Mouse (Mus musculus): ENCODE data around the gene Nipal3.

The Nipal3 gene

DNA sequence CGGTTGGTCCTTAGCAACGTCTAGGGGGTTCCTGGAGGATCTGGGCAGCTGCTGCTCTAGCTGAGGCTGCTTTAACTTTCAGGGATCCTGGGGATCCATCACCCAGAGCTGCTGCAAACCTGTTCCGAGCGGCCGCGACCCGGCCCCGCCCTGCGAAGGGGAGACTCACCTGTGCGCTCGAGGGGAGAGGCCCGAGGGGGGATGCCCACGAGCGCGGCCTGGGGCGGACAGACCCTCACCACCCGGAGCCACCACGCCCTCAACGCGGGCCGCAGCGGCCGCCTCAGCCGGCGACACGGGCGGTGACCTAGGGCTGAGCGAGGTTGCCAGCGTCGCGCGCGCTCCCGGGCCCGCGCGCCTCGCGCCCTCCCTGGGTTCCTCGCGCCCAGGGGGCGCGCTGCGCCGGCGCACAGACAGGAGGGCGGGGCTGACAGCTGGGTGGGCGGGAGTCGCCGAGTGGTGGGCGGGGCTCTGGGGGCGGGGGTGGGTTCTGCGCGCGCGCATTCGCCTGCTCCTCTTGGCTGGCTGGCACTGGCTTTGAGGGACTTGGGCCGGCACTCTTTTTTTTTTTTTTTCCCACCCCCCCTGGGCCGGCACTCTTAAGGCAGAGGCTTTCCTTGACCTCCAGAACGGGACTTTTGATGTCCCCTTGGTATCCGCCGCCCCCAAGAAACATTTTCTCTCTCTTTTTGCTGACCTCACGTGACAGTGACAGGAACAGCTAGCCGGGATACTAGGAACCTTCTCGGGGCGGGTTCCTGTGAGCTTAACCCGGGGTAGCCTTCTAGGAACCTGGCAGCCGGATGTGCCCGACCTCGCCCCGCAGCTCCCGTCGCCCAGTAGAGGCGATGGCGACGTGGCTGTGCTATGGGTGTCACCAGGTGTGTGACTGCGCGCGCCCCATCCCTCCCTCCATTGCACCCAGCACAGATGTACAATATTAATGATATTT lies 61.1 kb downstream of the Nipal3 start, which contains the start of gene Rcan3:
Gene Rcan3 (minus strand): TSS at position 411 of the 952 bp plus-strand sequence.
- DNase-seq (ENCODE audit: low read depth): peak; percentile 79

DNA sequence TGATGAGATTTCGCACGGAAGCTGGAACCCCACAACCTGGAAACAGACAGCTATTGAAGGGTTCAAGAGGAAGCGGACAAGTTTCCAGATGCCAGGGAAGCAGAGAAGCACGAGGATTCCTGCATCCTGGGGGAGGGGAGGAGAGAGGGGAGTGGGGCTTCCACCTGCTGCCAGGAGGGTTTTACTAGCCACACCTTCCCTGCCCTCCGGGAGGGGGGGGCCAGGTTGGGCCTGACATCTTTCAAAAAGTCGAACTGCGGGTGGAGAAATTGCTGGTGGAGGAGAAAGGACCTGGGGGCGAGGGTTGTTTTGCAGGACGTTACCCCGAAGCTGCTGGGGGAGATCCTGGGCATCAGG lies 61.8 kb downstream of the Nipal3 start:
- DNase-seq (ENCODE audit: low read depth): no peak

DNA sequence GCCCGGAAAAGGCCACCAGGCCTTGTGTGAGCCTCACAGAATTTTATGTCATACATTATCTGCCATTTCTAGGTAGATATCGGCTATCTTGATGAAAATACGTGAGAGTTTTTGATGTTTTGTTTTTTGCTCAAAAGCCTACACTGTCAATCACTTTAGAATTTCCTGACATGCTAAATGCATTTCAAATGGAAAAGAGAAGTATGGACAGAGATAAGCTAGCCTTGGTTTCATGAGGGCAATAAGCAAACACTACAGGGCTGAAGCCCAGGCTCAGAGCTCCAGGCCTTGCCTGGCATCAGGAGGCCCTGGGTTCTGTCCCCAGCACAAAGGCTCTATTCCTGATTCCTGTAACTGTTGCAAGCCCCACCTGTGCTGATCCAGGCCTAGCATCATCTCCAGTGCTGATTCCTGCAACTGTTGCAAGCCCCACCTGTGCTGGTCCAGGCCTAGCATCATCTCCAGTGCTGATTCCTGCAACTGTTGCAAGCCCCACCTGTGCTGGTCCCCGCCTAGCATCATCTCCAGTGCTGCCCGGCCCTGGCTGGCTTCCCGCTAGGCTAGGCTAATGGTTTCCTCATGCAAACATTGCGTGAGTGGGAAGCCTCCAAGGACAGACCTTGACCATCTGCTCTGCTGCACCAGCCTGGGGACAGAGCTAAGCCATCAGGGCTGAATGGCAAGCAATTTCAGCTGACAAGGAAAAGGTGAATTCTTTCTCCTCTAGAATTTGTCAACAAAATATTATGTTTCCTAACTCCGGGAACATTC lies 64.7 kb downstream of the Nipal3 start:
- DNase-seq (ENCODE audit: low read depth): no peak

DNA sequence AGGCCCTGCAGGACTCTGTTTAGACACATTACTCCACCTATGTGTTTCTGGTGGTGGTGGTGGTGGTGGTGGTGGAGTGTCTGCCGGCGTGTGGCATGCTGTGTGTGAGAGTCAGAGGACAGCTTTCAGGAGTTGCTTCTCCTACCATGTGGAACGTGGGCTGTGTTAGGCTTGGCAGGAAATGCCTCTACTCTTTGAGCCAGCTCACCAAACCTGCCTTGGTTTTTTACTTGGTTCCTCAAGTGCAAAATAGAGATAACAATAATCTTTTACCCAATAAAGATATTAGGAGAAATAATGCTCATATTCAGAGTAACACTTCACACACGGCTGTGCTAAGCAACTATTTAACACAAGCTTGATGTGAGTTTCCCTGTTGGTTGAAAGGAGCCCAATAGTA lies 65.5 kb downstream of the Nipal3 start:
- DNase-seq (ENCODE audit: low read depth): no peak

DNA sequence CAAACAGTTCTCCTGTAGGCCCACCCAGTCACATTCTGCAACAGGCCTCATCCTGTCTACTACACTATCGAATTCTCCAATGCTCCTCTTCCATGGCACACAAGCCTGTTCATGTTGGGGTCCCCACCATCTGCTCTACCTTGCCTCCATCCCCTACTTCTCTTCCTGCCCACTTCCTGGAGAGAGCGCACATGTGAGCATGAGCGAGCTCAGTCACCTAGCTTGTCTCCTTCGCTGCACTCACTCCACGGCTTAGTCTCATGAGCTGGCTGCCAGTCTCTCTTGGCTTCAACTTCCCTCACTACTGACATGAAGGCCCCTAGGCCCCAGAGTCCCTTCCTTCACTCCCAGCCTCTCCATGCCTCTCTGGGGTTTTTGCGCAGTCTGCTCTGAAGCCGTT lies 68.3 kb downstream of the Nipal3 start:
- DNase-seq (ENCODE audit: low read depth): no peak

DNA sequence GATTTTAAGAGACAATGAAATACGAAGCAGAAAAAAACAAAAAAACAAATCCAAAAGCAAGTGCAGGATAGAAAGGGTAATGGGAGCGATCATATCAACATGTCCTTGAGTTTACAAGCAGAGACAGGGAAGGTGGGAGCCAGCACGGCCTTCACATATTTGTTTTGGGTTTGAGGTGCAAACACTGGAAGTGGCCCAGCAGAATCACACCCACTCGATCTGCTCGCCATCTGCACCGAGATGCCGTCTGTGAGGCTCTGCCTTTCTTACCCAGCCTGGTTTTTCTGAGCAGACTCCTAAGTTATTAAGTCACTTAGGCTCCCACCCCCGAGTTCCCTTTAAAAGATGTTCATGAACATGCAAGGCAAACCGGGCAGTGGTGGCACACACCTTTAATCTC lies 69.2 kb downstream of the Nipal3 start:
- no peak for DNase-seq (ENCODE audit: low read depth)

DNA sequence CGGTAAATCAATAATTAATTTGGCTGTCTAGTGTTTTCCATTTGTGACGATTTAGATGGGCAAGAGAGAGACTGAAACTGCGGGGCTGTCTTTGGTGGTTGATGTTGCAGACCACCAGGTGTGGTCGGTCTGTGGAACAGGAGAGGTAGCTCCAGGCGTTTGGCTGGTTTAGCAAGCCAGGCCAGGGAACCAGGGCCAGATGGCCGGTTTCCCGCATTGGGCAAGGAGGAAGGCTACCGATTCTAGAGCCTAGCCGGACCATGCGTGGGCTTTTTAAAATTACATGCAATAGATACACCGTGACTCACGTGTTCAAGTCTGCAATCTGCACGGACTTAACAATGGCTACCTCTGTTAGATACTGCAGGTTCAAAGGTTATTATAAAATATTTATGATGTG lies 73.9 kb downstream of the Nipal3 start:
- DNase-seq (ENCODE audit: low read depth): no peak

DNA sequence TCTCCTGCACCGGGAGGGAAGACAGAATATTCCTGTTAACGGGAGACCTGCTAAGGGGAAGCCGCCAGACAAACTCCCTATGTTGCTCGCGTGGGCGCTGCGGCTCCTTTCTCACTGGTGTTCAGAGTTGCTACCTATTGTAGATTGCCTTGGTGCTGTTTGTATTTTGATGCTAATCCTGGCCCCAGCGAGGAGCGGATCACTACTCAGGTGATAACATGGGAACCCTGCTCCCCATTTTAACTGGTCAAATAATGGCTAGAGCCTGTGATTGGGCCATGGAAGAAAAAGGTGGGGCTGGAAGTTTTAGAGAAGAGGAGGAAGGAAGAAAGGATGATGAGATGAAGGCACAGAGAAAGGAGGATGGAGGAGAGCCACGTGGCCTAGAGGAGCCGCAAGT lies 74.4 kb downstream of the Nipal3 start:
- no peak for DNase-seq (ENCODE audit: low read depth)

DNA sequence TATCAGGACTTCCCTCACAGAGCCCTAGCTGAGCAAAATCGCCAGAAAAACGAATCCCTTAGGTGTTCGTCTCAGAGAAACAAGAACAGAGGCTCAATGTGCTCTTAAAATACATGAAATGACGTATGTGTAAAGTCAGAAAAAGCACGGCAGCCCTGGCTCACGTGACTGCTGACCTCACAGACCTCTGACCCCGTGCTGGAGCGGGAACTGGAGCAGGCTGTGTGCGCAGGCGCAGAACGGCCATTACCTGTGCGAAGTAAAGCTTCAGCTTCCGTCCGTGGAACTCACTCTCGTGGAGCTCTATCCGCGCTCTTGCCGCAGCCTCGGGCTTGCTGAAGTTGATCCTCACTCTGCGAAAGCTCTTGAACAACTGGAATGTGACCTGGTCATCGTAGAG lies 74.8 kb downstream of the Nipal3 start:
- no peak for DNase-seq (ENCODE audit: low read depth)

DNA sequence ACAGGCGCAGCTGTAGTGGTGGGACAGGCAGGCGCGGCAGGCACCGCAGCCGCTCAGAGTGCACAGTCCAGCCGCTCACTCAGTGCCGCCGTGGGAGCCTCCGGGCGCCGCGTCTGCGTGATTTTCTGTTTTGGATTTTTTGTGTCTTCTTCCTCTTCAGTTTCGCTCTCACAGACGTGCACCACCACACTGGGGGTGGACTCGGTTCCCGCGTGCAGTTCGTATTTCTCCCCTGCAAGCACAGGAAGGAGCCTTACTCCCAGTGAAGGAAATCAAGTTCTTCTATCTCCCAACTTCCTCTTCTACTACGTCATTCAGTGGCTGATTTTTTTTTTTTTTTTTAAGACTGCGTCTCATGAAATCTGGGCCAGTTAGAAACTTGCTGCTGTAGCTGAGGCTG lies 78.5 kb downstream of the Nipal3 start:
- DNase-seq (ENCODE audit: low read depth): no peak

DNA sequence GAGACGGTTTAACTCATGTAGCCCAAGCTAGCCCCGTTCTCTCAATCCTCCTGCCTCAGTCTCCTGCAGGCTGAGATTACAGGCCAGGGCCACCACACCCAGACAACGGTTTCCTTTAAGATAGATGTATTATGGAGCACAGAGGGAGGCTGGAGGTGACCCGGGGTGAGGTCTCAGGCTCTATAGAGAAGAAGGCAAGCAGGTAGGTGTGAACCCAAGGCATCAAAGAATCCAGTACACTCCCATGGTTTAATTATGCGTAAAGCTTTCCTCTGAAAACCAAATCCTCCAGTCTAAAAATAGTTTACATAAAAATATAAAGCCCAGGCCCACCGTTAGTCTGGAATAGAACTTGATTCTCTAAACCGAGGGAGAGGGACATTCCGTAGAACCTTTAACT lies 81.3 kb downstream of the Nipal3 start:
- DNase-seq (ENCODE audit: low read depth): no peak

DNA sequence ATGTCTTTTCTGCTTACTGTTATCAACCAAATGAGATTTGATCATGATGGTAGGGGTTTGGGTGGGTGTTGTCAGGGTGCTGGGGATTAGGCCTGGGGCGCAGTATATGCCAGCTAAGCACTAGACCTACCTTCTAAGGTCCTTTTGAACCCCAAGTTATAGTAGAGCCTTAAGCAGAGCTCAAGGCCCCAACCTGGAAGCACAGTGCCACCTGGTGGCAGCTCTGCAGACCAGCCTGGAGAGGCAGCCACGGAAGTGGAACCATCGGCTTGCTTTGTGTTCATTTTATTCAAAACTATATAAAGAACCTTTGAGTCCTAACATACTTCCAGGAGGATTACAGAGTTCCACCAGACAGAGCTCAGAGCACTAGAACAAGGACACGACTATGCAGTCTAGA lies 83.2 kb downstream of the Nipal3 start:
- peak; percentile 63 for DNase-seq (ENCODE audit: low read depth)

DNA sequence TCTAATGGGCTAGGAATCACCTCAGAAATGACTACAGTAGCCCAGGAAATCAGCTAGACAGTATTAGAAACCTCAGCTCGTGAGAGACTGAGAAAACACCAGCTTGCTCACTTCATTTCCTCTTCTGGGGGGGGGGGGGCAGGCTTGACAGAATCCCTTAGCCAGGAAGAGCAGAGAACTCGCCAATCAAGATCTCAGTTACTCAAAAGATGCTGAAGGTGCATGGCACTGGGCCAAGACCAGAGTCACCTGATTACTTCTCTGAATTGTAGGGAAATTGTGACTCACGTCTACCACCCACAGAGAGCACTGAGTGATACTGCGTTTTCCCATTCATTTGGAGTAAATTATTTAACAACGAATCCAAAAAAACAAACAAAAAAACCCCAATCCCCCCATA lies 88.7 kb downstream of the Nipal3 start:
- DNase-seq (ENCODE audit: low read depth): no peak

DNA sequence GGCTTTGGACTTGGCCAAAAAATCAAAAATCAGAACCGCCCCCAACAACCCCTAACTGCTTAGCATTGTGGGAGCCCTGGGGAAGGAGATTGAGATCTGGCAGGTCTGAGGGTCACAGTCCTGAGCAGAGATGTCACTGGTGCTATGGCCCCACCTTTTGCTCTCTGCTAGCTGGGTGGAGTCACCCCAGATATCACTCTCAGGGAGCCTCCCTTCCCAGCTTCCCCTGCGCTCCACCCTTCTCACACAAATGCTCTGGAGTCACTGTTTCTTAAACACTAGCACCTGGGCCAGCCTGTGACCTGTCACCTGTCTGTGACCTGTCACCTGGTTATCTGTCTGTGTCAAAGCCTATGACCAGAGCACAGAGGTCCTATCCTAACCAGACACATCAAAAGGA lies 89.9 kb downstream of the Nipal3 start:
- DNase-seq (ENCODE audit: low read depth): peak; percentile 54

DNA sequence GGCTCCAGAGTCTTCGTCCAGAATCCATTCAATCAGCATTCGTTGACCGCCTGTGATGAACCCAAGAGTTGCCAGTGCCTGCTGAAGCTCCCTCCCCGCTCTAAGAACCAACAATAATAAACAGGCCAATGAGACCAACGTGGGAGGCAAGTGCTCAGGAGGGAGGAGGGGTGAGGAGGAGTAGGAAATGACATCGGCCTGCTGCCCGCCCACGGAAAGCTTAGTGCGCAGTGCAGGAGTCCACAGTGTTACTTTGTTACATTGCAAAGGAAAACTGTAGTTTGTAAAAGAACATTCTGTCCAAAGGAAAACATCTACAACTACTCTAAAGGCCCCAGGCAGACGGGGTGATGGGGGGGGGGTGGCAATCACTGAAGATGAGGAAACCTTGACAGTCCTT lies 90.8 kb downstream of the Nipal3 start:
- no peak for DNase-seq (ENCODE audit: low read depth)

DNA sequence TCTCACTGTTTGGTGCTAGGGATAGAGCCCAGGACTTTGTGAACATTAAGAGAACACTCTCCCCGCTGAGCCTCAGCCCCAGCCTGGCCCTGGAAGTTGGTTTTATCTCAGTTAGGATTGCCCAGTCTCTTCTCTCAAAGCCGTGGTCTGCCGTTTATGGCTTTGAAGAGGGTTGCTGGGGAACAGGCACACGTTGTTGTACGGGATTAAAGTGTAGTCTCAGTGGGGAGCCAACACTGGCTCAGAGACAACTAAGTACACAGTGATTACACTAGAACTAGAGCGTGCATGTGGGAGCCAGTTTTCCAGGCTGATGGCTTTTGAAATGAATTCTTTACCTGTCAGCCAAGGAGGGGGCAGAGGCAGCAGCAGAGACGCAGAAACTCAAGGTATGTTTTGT lies 93.0 kb downstream of the Nipal3 start:
- no peak for DNase-seq (ENCODE audit: low read depth)

DNA sequence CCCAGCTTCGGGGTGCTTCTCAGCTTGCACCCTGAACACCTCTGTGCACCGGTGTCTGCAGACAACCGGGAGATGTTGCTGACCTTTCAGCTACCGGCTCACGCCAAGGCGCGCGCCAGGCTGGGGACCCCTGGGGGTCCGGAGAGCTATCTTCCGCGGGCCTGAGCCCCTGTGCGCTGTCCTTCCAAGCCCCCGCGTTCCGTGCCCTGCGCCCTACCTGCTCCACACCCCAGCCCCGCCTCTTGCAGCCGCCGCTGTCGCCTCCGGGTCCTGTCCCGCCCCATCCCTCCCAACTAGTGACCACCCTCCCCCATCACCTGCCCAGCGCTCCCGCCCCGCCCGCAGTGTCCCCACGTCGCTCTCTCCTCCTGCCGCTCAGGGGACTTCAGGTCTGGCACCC lies 96.8 kb downstream of the Nipal3 start, which contains the start of gene Ncmap:
Gene Ncmap (minus strand): TSS at position 237 of the 400 bp plus-strand sequence.
- DNase-seq (ENCODE audit: low read depth): no peak

DNA sequence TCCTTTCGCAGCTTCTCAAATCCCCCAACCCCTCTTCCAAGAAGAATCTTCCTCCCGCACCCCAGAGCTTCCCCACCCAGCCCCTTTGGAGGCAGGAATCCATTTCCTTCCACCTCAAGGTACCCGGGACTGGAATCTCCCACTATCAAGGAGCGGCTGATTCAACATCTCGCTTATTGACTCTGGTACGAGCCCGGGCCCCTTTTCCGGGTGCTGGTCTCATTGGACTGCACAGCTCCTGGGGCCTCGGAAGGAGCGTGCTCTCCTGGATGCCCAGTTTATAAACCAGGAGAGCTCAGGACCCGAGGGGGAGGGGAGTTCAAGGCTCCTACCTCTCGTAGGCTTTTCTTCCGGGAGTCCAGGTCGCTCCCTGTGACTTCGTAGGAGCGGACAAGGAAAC lies 97.3 kb downstream of the Nipal3 start:
- no peak for DNase-seq (ENCODE audit: low read depth)

DNA sequence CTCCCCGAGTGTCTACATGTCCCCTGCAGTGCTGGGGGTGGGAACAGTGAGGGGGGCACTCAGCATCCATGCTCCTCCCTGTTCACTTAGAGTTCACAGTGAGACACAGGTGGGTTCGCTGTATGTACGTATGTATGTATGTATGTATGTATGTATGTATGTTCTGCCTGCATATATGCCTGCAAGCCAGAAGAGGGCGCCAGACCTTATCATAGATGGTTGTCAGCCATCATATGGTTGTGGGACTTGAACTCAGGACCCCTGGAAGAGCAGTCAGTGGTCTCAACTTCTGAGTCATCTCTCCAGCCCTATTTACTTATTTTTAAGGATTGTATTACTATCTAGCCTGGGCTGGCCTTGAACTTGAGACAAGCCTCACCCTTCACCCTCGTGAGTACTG lies 98.5 kb downstream of the Nipal3 start:
- no peak for DNase-seq (ENCODE audit: low read depth)
